Mouse (Mus musculus) cerebellum, postnatal 14 days (tissue): ENCODE data around the gene Cfap126.
"Not testable (repeated sequence)": the region's sequence is repeated elsewhere in the genome, so short reads cannot be mapped to it uniquely, and the experiment has no call there.

Source experiments
- DNase-seq, 2 experiments: peaks; one replicate each; pipeline ENCODE4 v3.0.0; 2021; ENCODE audit warnings: mixed read lengths in 2 of 2

Cfap126 gene

DNA sequence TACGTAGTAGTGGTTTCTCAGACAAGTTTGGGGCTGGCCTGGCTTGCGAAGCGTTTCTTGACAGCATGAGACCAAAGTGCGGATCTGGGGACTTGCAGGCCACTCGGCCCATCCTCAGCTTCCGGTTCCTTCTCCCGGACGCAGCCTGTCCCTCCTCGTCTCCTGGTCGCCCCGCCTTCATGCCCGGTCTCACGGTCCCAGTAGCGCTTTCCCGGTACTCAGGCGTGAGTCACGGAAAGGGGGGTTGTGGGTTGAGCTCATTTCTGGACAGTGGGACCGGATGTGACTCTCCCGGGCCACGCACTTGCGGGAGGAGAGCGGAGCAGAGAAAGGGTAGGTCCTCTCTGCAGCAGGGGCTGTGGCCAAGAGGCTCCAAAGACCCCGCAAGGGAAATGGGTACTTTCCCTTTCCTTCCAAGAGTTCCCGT is at the start of gene Cfap126:
Cfap126 (plus strand) TSS at position 46 of the 427 bp plus-strand sequence.
- peak; percentile 70 to 71 for DNase-seq

DNA sequence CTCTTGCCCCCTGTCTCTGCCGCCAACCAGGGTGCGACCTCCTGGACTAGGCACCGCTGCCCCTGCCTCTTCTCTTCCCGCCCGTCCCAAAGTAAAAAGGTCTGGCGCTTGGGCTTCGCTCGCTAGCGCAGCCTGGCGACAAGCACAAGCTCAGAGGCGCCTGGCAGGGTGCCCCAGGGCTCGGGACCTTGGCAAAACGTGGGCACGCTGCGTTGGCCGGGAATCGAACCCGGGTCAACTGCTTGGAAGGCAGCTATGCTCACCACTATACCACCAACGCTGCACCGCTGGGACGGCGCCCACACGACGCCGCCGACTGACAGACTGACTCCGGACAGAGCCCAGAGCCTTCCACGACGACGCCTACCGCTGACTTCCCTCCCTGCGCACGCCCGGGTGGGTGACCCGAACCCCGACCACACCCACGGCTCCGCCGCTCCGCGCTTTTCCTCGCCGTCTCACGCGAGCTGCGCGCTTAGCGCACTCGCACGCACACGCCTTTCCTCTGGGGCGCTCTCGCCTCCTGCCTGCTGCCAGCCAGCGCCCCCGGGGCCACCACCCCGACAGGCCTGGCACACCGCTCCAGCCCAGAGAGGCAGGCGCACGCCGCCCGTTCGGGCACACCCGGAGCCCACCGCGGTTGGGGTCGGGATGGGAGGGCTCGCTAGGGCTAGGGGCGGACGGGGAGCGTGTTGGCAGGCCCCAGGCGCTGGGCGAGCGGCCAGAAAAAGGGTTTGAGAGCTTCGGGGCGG is 49.1 kb upstream of the Cfap126 start, which contains the start of gene Fcgr3:
Fcgr3 (minus strand) TSS at position 445 of the 752 bp plus-strand sequence.
- peak; percentile 84 to 91 for DNase-seq

DNA sequence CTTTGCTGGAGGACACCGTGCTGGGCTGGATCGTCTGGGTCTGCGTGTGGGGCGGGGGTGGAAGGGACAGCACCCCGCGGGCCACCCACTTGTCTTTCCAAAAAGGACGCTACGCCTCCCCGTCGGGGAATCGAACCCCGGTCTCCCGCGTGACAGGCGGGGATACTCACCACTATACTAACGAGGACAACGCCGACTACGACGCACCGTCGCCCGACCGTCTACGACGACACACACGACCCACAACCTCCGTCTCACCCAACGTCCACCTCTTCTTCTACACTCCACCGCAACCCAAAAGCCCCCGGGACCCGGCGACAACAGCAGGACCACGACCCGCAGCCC is 48.5 kb upstream of the Cfap126 start:
- DNase-seq, result peak; percentile 55 to 79

DNA sequence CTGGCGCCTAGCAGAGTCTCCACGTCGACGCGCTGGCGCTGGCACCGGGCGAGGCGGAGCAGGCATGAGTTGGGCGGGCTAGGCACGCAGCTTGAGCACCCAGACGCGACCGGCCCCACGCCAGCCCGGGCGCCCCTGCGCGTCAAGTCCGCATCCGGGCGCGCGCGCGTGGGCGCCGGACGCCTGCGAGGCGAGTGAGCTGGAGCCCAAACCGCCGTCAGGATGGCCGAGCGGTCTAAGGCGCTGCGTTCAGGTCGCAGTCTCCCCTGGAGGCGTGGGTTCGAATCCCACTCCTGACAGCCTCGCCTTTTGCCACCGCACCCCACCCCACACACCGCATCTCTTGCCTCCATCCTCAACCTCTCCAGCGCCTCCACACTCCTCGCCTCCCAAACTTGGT is 48.0 kb upstream of the Cfap126 start:
- DNase-seq, result peak in 1 of 2 experiments; percentile 50

DNA sequence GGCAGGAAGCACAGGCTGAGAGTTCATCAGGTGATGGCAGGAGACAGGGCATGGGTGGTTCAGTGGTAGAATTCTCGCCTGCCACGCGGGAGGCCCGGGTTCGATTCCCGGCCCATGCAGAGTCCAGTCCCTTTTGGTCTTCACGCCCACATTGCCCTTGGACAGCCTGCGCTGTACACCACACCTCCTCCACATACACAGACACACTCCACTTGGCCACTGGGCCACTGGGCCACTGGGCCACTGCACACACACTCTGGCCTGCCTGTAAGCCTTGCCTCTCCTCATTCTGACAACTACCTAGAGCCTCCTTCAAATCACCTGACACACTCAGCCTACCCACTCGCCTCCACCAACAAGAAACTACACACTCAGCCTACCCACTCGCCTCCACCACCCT is 47.1 kb upstream of the Cfap126 start:
- not testable (repeated sequence) for DNase-seq

DNA sequence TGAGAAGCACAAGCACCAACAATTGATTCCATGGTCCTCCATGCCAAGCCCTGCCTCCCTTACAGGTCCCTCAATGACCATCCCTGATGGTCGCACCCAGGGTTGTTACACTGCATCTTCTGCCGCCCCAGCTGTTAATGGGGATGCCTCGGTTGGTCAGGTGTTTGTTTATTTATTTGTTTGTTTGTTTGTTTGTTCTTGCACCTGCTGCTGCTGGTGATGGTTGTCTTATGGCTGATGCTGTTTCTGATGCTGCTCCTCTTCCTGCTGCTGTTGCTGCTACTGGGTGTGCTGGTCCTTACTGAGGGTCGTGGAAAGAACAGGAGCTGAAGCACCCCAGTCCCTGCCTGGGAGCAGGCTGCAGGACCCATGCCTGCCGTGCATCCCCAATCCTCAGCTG is 45.8 kb upstream of the Cfap126 start:
- not testable (repeated sequence) for DNase-seq

DNA sequence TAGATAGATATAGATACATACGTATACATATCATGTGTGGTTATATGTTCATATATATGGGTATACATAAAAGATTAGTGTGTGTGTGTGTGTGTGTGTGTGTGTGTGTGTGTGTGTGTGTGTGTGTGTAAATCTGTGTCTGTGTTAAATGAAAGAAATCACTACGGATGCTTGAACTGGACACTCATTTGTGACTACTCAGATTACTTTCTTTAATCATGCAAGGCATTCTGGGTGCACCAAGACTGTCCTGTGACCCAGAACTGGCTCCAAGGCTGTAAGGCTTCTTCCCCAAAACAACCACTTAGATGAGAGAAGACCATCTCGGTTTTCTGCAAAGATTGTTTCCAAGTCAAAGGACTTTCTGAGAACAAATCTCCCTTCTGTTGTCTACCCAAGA is 44.2 kb upstream of the Cfap126 start:
- not testable (repeated sequence) for DNase-seq

DNA sequence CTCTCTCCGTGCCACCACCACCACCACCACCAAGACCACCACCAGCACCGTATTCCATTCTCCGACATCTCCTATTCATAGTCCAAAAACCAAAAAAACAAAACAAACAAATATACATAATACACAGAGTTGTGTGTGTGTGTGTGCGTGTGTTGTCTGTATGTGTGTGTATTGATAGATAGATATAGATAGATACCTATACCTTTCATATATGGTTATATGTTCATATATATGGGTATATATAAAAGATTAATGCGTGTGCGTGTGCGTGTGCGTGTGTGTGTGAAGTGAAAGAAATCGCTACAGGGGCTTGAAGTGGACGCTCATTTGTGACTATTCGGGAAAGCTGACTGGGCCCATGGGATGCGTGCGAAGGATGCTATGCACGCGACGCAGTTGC is 42.8 kb upstream of the Cfap126 start:
- DNase-seq, result not testable (repeated sequence)

DNA sequence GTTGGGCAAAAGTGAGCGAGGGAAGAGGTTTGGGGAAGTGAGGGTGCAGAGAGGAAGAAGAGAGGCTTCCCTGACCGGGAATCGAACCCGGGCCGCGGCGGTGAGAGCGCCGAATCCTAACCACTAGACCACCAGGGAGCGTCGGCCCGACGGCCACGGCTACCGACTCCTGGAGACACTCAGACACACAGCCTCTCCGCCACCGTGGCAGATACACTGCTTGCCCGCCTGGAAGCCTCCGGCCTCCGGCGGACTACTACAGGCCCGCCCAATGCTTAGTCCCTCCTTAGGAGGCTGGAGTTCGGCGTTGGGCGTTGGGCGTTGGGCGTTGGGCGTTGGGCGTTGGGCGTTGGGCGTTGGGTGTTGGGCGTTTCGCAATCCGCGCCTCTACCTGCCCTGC is 42.0 kb upstream of the Cfap126 start:
- DNase-seq, result not testable (repeated sequence)

DNA sequence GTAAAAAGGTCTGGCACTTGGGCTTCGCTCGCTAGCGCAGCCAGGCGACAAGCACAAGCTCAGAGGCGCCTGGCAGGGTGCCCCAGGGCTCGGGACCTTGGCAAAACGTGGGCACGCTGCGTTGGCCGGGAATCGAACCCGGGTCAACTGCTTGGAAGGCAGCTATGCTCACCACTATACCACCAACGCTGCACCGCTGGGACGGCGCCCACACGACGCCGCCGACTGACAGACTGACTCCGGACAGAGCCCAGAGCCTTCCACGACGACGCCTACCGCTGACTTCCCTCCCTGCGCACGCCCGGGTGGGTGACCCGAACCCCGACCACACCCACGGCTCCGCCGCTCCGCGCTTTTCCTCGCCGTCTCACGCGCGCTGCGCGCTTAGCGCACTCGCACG is 41.5 kb upstream of the Cfap126 start:
- not testable (repeated sequence) for DNase-seq

DNA sequence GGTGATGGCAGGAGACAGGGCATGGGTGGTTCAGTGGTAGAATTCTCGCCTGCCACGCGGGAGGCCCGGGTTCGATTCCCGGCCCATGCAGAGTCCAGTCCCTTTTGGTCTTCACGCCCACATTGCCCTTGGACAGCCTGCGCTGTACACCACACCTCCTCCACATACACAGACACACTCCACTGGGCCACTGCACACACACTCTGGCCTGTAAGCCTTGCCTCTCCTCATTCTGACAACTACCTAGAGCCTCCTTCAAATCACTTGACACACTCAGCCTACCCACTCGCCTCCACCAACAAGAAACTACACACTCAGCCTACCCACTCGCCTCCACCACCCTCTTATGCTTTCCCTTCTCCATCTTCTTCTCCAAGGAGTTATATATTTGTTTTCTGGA is 39.4 kb upstream of the Cfap126 start:
- peak in 1 of 2 experiments; percentile 10 for DNase-seq

DNA sequence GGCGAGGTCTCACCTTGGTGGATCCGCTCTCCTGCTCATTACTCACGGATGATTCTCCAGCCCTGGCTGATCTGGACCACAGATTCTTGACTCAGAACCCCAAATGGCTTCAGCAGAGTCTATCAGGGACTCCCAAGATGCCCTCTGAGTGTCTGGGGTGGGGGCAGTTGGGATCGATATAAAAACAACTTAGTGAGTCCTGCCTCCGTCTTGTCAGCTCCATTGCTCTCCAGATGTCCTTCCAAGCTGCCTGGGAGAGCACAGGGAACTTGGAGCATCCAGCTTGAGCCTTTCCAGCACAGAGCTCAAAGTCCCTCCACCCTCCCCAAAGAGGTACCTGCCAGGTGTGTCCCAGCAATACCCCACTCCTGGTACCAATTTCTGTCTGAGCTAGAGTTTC is 37.5 kb upstream of the Cfap126 start:
- DNase-seq, result not testable (repeated sequence)

DNA sequence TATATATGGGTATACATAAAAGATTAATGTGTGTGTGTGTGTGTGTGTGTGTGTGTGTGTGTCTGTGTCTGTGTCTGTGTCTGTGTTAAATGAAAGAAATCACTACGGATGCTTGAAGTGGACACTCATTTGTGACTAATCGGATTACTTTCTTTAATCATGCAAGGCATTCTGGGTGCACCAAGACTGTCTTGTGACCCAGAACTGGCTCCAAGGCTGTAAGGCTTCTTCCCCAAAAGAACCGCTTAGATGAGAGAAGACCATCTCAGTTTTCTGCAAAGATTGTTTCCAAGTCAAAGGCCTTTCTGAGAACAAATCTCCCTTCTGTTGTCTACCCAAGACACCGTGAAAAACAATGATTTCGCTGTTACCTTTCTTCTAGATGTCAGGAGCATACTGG is 36.5 kb upstream of the Cfap126 start:
- DNase-seq, result not testable (repeated sequence)

DNA sequence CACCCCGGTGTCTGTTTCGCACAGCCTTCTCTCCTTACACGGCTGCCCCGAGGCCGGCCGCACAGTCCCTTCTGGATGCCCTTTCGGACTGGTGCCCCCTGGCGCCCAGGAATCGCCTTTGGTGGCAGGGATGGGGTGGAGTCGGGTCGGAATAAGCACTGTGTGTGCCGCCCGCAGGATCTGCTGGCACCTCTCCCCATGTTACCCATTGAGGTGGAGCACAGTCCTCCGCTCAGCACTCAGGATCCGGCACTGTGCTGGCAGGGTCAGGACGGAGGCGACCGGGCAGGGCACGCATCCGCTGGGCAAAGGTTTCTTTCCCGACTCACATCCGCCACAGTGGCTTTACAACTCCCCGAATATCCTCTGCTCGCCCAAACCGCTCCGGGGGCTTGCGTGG is 35.8 kb upstream of the Cfap126 start:
- DNase-seq, result peak; percentile 36 to 64

DNA sequence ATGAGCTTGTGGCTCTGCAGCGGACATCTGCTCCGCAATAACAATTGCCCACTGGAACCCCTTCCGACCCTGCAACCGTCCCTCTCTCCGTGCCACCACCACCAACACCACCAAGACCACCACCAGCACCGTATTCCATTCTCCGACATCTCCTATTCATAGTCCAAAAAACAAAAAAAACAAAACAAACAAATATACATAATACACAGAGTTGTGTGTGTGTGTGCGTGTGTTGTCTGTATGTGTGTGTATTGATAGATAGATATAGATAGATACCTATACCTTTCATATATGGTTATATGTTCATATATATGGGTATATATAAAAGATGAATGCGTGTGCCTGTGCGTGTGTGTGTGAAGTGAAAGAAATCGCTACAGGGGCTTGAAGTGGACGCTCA is 35.3 kb upstream of the Cfap126 start:
- DNase-seq, result not testable (repeated sequence)

DNA sequence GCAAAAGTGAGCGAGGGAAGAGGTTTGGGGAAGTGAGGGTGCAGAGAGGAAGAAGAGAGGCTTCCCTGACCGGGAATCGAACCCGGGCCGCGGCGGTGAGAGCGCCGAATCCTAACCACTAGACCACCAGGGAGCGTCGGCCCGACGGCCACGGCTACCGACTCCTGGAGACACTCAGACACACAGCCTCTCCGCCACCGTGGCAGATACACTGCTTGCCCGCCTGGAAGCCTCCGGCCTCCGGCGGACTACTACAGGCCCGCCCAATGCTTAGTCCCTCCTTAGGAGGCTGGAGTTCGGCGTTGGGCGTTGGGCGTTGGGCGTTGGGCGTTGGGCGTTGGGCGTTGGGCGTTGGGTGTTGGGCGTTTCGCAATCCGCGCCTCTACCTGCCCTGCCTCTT is 34.4 kb upstream of the Cfap126 start:
- not testable (repeated sequence) for DNase-seq

DNA sequence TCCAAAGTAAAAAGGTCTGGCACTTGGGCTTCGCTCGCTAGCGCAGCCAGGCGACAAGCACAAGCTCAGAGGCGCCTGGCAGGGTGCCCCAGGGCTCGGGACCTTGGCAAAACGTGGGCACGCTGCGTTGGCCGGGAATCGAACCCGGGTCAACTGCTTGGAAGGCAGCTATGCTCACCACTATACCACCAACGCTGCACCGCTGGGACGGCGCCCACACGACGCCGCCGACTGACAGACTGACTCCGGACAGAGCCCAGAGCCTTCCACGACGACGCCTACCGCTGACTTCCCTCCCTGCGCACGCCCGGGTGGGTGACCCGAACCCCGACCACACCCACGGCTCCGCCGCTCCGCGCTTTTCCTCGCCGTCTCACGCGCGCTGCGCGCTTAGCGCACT is 33.9 kb upstream of the Cfap126 start:
- DNase-seq, result not testable (repeated sequence)

DNA sequence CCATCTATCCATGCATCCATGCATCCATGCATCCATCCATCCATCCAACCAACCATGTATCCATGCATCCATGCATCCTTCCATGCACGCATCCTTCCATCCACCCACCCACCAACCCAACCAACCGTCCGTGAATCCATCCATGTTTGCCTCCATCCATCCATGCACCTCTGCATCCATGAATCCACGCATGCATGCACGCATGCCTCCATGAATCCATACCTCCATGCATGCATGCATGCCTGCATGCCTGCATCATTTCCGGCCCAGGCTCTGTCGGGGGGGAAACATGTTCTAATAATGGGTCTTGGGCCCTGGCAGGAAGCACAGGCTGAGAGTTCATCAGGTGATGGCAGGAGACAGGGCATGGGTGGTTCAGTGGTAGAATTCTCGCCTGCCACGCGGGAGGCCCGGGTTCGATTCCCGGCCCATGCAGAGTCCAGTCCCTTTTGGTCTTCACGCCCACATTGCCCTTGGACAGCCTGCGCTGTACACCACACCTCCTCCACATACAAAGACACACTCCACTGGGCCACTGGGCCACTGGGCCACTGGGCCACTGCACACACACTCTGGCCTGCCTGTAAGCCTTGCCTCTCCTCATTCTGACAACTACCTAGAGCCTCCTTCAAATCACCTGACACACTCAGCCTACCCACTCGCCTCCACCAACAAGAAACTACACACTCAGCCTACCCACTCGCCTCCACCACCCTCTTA is 32.0 kb upstream of the Cfap126 start:
- not testable (repeated sequence) for DNase-seq

DNA sequence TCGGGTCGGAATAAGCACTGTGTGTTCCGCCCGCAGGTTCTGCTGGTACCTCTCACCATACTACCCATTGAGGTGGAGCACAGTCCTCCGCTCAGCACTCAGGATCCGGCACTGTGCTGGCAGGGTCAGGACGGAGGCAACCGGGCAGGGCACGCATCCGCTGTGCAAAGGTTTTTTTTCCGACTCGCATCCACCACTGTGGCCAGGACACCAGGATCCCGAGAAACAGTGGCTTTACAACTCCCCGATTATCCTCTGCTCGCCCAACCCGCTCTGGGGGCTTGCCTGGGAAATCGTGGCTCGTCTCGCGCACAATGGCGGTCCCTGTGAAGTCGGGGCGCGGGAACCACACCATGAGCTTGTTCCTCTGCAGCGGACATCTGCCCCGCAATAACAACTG is 28.0 kb upstream of the Cfap126 start:
- DNase-seq, result no peak

DNA sequence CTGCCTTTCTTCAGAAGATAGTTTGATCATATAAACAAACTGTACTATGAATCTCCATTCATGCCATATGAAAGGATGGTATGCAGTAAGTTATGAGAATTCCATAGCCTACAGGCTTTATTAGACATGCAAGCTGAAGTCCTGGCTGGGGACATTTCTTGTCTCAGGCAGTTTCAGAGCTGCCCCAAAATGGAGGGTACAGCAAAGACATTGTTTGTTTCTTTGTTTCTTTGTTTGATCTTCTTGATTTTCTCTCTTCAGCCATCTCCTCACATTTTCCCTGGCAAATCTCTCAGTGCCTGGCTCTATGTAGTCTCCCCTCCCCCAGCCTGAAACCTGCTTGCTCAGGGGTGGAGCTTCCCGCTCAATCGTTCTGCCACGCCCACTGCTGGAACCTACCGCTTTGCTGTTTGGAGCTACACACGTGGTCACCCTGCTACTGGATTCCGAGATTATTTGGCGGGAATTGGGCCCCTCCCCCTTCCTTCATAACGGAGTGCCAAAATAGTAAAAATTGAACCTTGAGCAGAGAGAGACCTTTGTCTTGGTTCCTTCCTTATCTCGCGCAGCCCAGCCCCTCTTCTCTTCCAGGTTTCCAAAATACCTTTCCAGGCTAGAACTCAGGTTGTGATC is 25.4 kb upstream of the Cfap126 start:
- not testable (repeated sequence) for DNase-seq

DNA sequence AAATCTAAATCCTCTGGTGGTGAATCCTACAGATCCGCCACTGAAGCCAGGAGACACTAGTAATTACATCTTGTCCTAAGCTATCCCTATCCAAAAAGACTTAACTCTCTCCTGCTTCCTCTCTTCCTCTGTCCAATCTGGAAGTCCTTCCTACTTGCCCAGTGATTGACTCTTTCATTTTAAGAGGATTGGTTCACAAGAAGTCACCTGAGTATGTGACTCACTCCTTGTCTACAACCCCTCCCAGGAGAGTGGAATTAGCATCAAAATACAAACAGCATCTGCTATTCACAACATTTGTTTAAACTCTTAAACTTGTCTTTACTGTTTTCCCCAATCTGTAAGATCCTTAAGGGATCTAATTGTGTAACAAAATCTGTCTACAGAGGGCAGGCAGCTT is 23.8 kb upstream of the Cfap126 start:
- no peak for DNase-seq

DNA sequence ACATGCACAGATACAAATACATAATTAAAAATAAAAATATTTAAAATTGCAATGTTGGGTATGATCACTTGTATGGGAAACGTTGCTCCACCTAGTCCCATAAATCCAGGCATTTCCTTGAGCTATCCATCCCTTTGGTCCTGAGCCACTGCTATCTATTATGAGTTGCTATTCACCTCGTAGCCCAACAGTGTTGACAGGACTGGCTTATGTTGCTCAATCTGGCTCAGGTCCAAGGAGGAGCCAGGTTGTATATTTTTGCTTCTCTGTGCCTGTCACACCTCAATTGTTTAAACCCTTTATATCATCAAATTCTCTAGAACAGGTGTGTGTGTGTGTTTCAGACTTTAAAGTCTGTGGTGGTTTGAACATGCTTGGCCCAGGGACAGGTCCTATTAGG is 23.0 kb upstream of the Cfap126 start:
- no peak for DNase-seq

DNA sequence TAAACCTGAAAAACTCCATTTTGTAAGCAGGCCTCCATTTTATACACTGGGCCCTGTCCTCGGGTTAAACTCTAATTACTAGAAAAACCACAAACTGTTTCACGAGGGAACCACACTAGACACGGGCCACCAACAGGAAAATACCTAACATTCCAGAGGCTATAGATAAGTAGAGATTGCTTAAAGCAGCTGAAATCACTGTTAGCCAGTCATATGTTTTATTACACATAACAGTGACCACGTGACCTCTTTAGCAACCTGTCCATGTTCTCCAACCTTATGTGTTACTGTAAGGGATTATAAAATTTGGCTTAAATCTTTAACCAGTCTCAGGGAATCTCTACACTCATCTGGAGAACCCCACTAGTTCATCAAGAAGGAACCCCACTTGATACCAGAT is 19.3 kb upstream of the Cfap126 start:
- DNase-seq, result no peak
